Mouse (Mus musculus) heart, embryonic 11.5 days (tissue): ENCODE measurements around the gene Lrp2. TPM values are rescaled to one million over a fixed set of nuclear protein-coding genes. Genes with fewer than 3 reads are reported as not detected.

Experiments used
- ATAC-seq: fragments of 200-750 bp; cut with Nextera tagmentation; replicated peaks from 2 replicates; pipeline ENCODE4 v1.8.0; 2017; ENCODE audit warnings: moderate library complexity; ENCODE audit not compliant: insufficient number of reproducible peaks, low FRiP score, low TSS enrichment
- H3K27ac ChIP-seq: fragments of 300-500 bp; sonication (generic); 2 replicates; pipeline ENCODE4 v1.5.1; 2014; ENCODE audit warnings: mild to moderate bottlenecking, low read depth, low read length
- H3K27me3 ChIP-seq: fragments of 300-500 bp; sonication (generic); 2 replicates; pipeline ENCODE4 v1.6.1; 2014; ENCODE audit warnings: mild to moderate bottlenecking, low read length, mixed read lengths; ENCODE audit not compliant: control insufficient read depth, insufficient read depth
- H3K36me3 ChIP-seq: fragments of 300-500 bp; sonication (generic); 2 replicates; pipeline ENCODE4 v1.6.1; 2014; ENCODE audit warnings: mild to moderate bottlenecking, low read length, moderate library complexity, mixed read lengths; ENCODE audit not compliant: control insufficient read depth, insufficient read depth
- H3K4me1 ChIP-seq: fragments of 300-500 bp; sonication (generic); 2 replicates; pipeline ENCODE4 v1.6.1; 2014; ENCODE audit warnings: low read length; ENCODE audit not compliant: control insufficient read depth, insufficient read depth
- H3K4me2 ChIP-seq: fragments of 300-500 bp; sonication (generic); 2 replicates; pipeline ENCODE4 v1.6.1; 2014; ENCODE audit warnings: mild to moderate bottlenecking, moderate library complexity
- H3K4me3 ChIP-seq: fragments of 300-500 bp; sonication (generic); 2 replicates; pipeline ENCODE4 v1.5.1; 2014; ENCODE audit warnings: low read depth, low read length
- H3K9ac ChIP-seq: fragments of 300-500 bp; sonication (generic); 2 replicates; pipeline ENCODE4 v1.6.1; 2014; ENCODE audit warnings: mild to moderate bottlenecking, low read depth, low read length, moderate library complexity
- H3K9me3 ChIP-seq: fragments of 300-500 bp; sonication (generic); replicated peaks from 2 replicates; pipeline ENCODE4 v1.6.1; 2016; ENCODE audit warnings: low read length; ENCODE audit not compliant: control insufficient read depth
- WGBS: fragments of 180-500 bp; shearing (Covaris S2); extraction: QIAGEN DNeasy Blood & Tissue Kit; methylation state at CpG from one replicate; pipeline ENCODE4 v1.1.7; 2014; ENCODE audit not compliant: insufficient replicate concordance; 5-methylcytosine and 5-hydroxymethylcytosine counted together
- polyA plus RNA-seq: library from polyadenylated mRNA; unstranded; fragments of >200 nt; fragmentation: Nextera tagmentation; extraction: Ambion mirVana; gene quantifications from 2 replicates; pipeline ENCODE4 v1.2.1, GENCODE M21; 2014

The Lrp2 gene
- polyA plus RNA-seq, 1 experiment from 2014 or later = 1.0 TPM

GRCm38 (mm10) chr2:69560221-69560620 is 25.6 kb downstream of the Lrp2 start:
- peaks cover 6% of the 10 kb centered on the region; the same call in 1 of the 2 replicates for H3K27me3 ChIP-seq
- H3K4me3 ChIP-seq = no peak overlapping the region
- H3K36me3 ChIP-seq = no peaks in the 10 kb centered on the region
- no peak overlapping the region for H3K4me2 ChIP-seq
- H3K4me1 ChIP-seq = peaks cover 10% of the 10 kb centered on the region
- H3K9me3 ChIP-seq = no peaks in the 10 kb centered on the region
- H3K9ac ChIP-seq = no peak overlapping the region
- H3K27ac ChIP-seq = no peak overlapping the region
- WGBS = 84% methylated on average over 4 of the region's 4 CpGs
- ATAC-seq = no peak

- H3K4me2 ChIP-seq = no peak overlapping the region
- no peak overlapping the region for H3K9ac ChIP-seq
- H3K27me3 ChIP-seq = peaks cover 6% of the 10 kb centered on the region; the same call in 1 of the 2 replicates
- ATAC-seq = no peak
- no peaks in the 10 kb centered on the region for H3K36me3 ChIP-seq
- H3K27ac ChIP-seq = no peak overlapping the region
- H3K4me3 ChIP-seq = no peak overlapping the region
- 63% methylated on average over 15 of the region's 15 CpGs for WGBS
- peaks cover 10% of the 10 kb centered on the region for H3K4me1 ChIP-seq
- H3K9me3 ChIP-seq = no peaks in the 10 kb centered on the region
These were observed 26.5 kb downstream of the Lrp2 start for GRCm38 (mm10) chr2:69559380-69559779.

DNA sequence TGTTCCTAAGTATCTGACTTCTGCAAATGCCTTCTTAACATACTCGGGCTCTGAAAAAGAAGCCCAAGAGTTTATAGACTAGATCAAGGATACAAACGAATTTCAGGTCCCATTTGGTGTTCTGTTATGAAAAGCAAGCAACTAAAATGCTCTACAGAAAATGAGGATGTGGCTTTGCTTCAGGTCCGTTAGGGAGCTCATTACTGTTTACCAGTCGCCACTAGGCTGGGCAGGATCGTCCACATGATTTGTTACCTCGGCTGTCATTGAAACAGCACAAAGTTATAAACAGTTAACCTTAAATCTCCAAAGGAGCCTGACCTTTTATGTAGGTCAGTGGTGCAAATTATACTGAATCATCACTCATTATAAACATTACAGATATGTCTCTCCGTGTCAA is 29.2 kb downstream of the Lrp2 start:
- Histone ChIP-seq H3K27me3 (peaks cover 6% of the 10 kb centered on the region; the same call in 1 of the 2 replicates), H3K27ac (no peak overlapping the region), H3K9ac (no peak overlapping the region), H3K9me3 (no peaks in the 10 kb centered on the region), H3K4me2 (no peak overlapping the region), H3K4me3 (no peak overlapping the region), H3K4me1 (no peaks in the 10 kb centered on the region), H3K36me3 (no peaks in the 10 kb centered on the region)
- no peak for ATAC-seq
- WGBS = 64% methylated on average over 7 of the region's 7 CpGs

DNA sequence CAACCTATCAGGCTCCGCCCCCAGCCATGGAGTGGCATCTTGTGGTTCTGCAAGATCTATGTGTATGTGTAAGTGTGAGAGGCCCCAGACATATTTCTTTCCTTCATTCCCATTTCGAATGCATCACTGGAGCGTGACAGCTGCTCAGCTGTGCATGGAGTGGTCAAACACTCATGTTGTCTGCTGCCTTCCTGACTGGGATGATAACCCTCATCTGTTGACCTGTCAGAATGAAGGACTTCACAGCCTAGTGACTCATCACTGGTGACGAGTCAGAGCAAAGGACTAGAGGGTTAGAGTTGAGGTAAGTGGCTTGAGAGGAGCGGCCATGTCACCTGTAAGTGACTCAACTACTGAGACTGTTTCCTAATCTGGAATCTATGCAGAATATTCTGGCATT is 34.2 kb downstream of the Lrp2 start:
- no peak; the same call in 1 of the 2 replicates for ATAC-seq
- Histone ChIP-seq H3K9me3 (no peaks in the 10 kb centered on the region), H3K4me2 (no peak overlapping the region), H3K36me3 (no peaks in the 10 kb centered on the region), H3K27ac (no peak overlapping the region), H3K27me3 (no peaks in the 10 kb centered on the region), H3K4me1 (no peaks in the 10 kb centered on the region), H3K9ac (no peak overlapping the region), H3K4me3 (no peak overlapping the region)
- WGBS = 55% methylated on average over 5 of the region's 5 CpGs

- Histone ChIP-seq H3K9ac (no peak overlapping the region), H3K4me3 (no peak overlapping the region), H3K36me3 (no peaks in the 10 kb centered on the region), H3K27ac (no peak overlapping the region), H3K4me2 (no peak overlapping the region), H3K4me1 (no peaks in the 10 kb centered on the region), H3K27me3 (no peaks in the 10 kb centered on the region), H3K9me3 (no peaks in the 10 kb centered on the region)
- WGBS = 74% methylated on average over 11 of the region's 11 CpGs
- no peak for ATAC-seq
These were observed 39.0 kb downstream of the Lrp2 start for GRCm38 (mm10) chr2:69546823-69547222.

- ATAC-seq = no peak
- WGBS = 76% methylated on average over 7 of the region's 7 CpGs
- no peaks in the 10 kb centered on the region for H3K9me3 ChIP-seq
- H3K4me1 ChIP-seq = peaks cover 2% of the 10 kb centered on the region; the same call in 1 of the 2 replicates
- no peaks in the 10 kb centered on the region for H3K27me3 ChIP-seq
- H3K4me2 ChIP-seq = no peak overlapping the region
- H3K27ac ChIP-seq = no peak overlapping the region
- no peaks in the 10 kb centered on the region for H3K36me3 ChIP-seq
- no peak overlapping the region for H3K9ac ChIP-seq
- H3K4me3 ChIP-seq = no peak overlapping the region
These were observed 49.8 kb downstream of the Lrp2 start for GRCm38 (mm10) chr2:69536018-69536417.

- Histone ChIP-seq H3K27me3 (no peaks in the 10 kb centered on the region), H3K9me3 (no peaks in the 10 kb centered on the region), H3K4me1 (peaks cover 11% of the 10 kb centered on the region), H3K4me3 (no peak overlapping the region), H3K27ac (no peak overlapping the region), H3K4me2 (no peak overlapping the region), H3K36me3 (no peaks in the 10 kb centered on the region), H3K9ac (no peak overlapping the region)
- 23% methylated on average over 3 of the region's 3 CpGs for WGBS
- no peak for ATAC-seq
These were observed 54.3 kb downstream of the Lrp2 start for GRCm38 (mm10) chr2:69531528-69532055.

DNA sequence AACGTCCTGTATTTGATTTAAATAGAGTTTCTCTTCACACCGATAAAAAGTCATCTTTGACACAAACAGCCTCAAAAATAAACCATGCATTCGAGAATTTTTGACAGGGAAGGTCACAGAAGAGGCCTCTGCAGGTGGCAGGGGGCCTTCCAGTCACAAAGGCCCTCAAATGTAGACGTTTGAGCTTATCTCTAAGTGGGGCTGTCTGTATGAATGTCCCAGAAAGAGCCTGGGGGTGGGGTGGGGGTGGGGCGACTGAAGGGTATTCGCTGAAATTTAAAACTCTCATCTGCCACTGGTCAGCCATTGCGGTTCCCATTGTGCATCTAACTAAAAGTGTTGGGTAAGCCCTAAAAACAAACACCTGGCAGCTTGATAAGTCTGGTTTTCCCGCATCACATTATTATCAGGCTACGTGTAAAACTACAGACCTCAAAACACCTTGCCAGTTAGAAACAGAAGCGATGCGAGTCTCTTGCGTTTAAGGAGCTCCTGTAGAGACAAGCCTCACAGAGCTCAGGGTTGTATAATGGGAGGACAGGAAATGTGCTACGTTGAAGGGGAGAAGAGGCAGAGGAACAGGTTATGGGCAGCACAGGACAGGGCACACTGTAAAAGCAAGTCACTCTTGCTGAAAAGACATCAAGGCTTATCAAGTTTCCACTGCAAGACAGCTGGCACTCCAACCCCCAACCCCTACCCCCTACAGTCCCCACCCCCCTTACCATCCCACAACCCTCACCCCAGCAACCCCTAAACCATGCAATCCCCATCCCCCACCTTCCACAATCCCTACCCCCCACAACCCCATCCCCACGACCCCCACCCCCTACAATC is 55.0 kb downstream of the Lrp2 start:
- no peaks in the 10 kb centered on the region for H3K36me3 ChIP-seq
- H3K27me3 ChIP-seq = no peaks in the 10 kb centered on the region
- no peaks in the 10 kb centered on the region for H3K9me3 ChIP-seq
- no peak overlapping the region for H3K9ac ChIP-seq
- 8% methylated on average over 14 of the region's 14 CpGs for WGBS
- no peak for ATAC-seq
- H3K4me1 ChIP-seq = peaks cover 11% of the 10 kb centered on the region
- H3K4me3 ChIP-seq = no peak overlapping the region
- H3K4me2 ChIP-seq = peak overlapping the region; percentile 32
- H3K27ac ChIP-seq = peak overlapping the region; percentile 37; the same call in 1 of the 2 replicates
